Mouse (Mus musculus): ENCODE data around the gene Sprr2e. TPM values are rescaled to one million over a fixed set of nuclear protein-coding genes. Genes with fewer than 3 reads are reported as not detected.

Gene Sprr2e
- polyA plus RNA-seq, 1 experiment from 2014 or later = not detected

DNA sequence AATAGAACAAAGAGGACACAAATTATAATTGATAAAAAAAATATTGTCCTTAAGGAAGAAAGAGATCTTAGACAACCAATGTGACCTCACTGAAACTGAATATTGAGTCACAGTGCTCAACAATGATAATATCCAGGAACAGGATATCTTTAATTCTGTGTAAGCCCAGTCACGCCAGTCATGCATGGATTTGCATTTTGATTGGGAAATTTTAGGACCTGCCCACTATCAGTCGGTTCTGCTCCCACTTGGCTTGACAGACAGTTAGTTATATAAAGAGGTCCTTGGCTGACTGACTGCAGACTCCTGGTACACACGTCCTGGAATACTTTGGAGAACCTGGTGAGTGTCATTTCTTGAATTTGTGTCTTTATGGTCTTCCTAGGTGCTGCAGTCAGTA lies 12.9 kb downstream of the Sprr2e start, which contains the start of gene Sprr2f:
Sprr2f (plus strand) TSS at position 301 of the 400 bp plus-strand sequence.
- 56% methylated on average over 3 of the region's 3 CpGs for WGBS (ENCODE audit: insufficient replicate concordance)
- no peak for DNase-seq
- Histone ChIP-seq H3K27me3 (ENCODE audit: insufficient read depth, low read length) (no peaks in the 10 kb centered on the region), H3K27ac (ENCODE audit: low read depth) (no peak within 1 kb of the TSS), H3K4me2 (ENCODE audit: low read depth, low read length) (no peak within 1 kb of the TSS), H3K4me3 (ENCODE audit: low read depth, low read length) (no peak within 1 kb of the TSS), H3K9me3 (ENCODE audit: low read length) (no peaks in the 10 kb centered on the region), H3K9ac (replicated peaks) (no peak within 1 kb of the TSS), H3K36me3 (replicated peaks; ENCODE audit: insufficient read depth, low read length) (no peaks in the 10 kb centered on the region), H3K4me1 (ENCODE audit: insufficient read depth) (no peaks in the 10 kb centered on the region)
- ATAC-seq = no peak
- TF ChIP-seq EP300 (IDR thresholded peaks at IDR 0.05; ENCODE audit: low read depth) (no peak), CTCF (IDR thresholded peaks at IDR 0.05; ENCODE audit: low read depth) (no peak)

DNA sequence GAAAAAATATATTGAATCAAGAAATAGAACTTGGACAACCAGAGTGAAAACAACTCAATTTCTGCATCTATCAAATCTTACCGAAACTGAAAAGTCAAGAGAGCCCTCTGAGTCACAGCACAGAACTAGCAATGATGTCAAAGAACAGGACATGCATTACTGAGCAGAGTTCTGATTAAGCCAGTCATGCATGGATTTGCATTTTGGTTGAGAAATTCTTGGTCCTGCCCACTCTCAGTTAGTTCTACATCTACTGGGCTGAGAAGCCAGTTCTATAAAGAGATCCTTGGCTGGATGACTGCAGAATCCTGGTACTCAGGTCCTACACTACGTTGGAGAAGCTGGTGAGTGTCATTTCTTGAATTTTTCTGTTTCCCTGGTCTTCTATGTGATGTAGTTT lies 21.7 kb downstream of the Sprr2e start:
- WGBS (ENCODE audit: insufficient replicate concordance) = 54% methylated on average over 2 of the region's 2 CpGs
- TF ChIP-seq EP300 (IDR thresholded peaks at IDR 0.05; ENCODE audit: low read depth) (no peak), CTCF (IDR thresholded peaks at IDR 0.05; ENCODE audit: low read depth) (no peak)

DNA sequence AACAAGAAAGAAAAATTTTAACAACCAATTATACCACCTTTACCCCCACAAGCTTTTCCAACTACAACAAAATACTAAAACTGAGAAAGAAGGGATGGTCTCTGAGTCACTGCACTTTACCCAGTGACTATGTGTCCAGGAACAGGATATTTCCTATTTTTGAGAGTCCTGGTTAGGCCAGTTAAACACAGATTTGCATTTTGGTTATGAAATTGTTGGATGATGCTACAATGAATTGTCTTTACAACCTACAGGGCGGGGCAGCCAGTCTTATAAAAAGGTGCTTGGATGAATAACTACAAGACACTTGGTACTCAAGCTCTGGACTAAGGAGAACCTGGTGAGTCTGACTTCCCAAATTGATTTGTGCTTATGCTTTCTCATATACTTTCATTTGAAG lies 33.4 kb downstream of the Sprr2e start, which contains the start of gene Sprr2h:
Sprr2h (plus strand) TSS at position 301 of the 400 bp plus-strand sequence.
- Histone ChIP-seq H3K9me3 (ENCODE audit: low read length) (no peaks in the 10 kb centered on the region), H3K4me2 (ENCODE audit: low read depth, low read length) (no peak within 1 kb of the TSS), H3K27ac (ENCODE audit: low read depth) (no peak within 1 kb of the TSS), H3K4me1 (ENCODE audit: insufficient read depth) (no peaks in the 10 kb centered on the region), H3K27me3 (ENCODE audit: insufficient read depth, low read length) (no peaks in the 10 kb centered on the region), H3K36me3 (replicated peaks; ENCODE audit: insufficient read depth, low read length) (no peaks in the 10 kb centered on the region), H3K4me3 (ENCODE audit: low read depth, low read length) (no peak within 1 kb of the TSS), H3K9ac (replicated peaks) (no peak within 1 kb of the TSS)
- 69% methylated on average over 1 of the region's 1 CpGs for WGBS (ENCODE audit: insufficient replicate concordance)
- TF ChIP-seq CTCF (IDR thresholded peaks at IDR 0.05; ENCODE audit: low read depth) (no peak), EP300 (IDR thresholded peaks at IDR 0.05; ENCODE audit: low read depth) (no peak)
- DNase-seq (no peak), ATAC-seq (no peak)

More for the DNA sequence above, 21.7 kb downstream of the Sprr2e start:
- Histone ChIP-seq H3K27me3 (ENCODE audit: insufficient read depth, low read length) (no peaks in the 10 kb centered on the region), H3K27ac (ENCODE audit: low read depth) (no peak overlapping the region), H3K4me3 (ENCODE audit: low read depth, low read length) (no peak overlapping the region), H3K9ac (replicated peaks) (no peak overlapping the region), H3K9me3 (ENCODE audit: low read length) (no peaks in the 10 kb centered on the region), H3K36me3 (replicated peaks; ENCODE audit: insufficient read depth, low read length) (no peaks in the 10 kb centered on the region), H3K4me1 (ENCODE audit: insufficient read depth) (no peaks in the 10 kb centered on the region), H3K4me2 (ENCODE audit: low read depth, low read length) (no peak overlapping the region)
- no peak for ATAC-seq
- no peak for DNase-seq

DNA sequence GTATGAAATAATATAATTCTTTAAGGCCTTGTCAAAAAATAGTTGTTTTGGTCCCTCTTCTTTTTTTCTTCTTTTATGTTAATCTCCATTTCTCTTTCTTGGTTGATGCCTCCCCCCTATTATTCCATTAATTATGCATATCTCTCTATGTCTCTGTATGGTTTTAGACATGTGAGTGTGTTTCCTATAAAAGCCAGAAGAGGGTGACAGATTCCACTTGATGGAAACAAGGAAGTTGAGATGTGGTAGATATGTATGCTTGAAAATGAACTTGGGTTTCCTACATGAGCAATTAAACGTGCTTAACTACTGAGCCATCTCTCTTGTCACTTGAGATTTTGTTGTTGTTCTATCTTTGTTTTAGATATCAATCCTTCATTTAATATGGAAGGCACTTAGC lies 42.4 kb downstream of the Sprr2e start:
- WGBS (ENCODE audit: insufficient replicate concordance) = 28% methylated on average over 1 of the region's 1 CpGs
- TF ChIP-seq EP300 (IDR thresholded peaks at IDR 0.05; ENCODE audit: low read depth) (no peak), CTCF (IDR thresholded peaks at IDR 0.05; ENCODE audit: low read depth) (peak; percentile 36; the same call in 1 of the 2 replicates)
- no peaks in the 10 kb centered on the region for H3K9me3 ChIP-seq (ENCODE audit: low read length)

More for the DNA sequence above, 42.4 kb downstream of the Sprr2e start:
- Histone ChIP-seq H3K4me1 (ENCODE audit: insufficient read depth) (no peaks in the 10 kb centered on the region), H3K9ac (replicated peaks) (no peak overlapping the region), H3K36me3 (replicated peaks; ENCODE audit: insufficient read depth, low read length) (no peaks in the 10 kb centered on the region), H3K4me3 (ENCODE audit: low read depth, low read length) (no peak overlapping the region), H3K27me3 (ENCODE audit: insufficient read depth, low read length) (no peaks in the 10 kb centered on the region), H3K4me2 (ENCODE audit: low read depth, low read length) (no peak overlapping the region), H3K27ac (ENCODE audit: low read depth) (no peak overlapping the region)
- DNase-seq = no peak
- ATAC-seq = no peak

Other genes starting within 250 kb of the Sprr2e start
- not detected in 2 replicates for gene Prr9, start 228.2 kb upstream of the Sprr2e start, polyA plus RNA-seq (2015; fragmentation: Nextera tagmentation; extraction: Ambion mirVana)
- not detected in 2 replicates for gene Lelp1, start 209.4 kb upstream of the Sprr2e start, polyA plus RNA-seq (2015; fragmentation: Nextera tagmentation; extraction: Ambion mirVana)
- not detected in 2 replicates for gene Sprr2a1, start 136.3 kb upstream of the Sprr2e start, polyA plus RNA-seq (2015; fragmentation: Nextera tagmentation; extraction: Ambion mirVana)
- gene Sprr2a2, start 136.2 kb upstream of the Sprr2e start, polyA plus RNA-seq (2015; fragmentation: Nextera tagmentation; extraction: Ambion mirVana) = 0.21 TPM in 1 of 2 replicates, not detected in the other
- not detected in 2 replicates for gene Sprr2a3, start 66.7 kb upstream of the Sprr2e start, polyA plus RNA-seq (2015; fragmentation: Nextera tagmentation; extraction: Ambion mirVana)
- gene Sprr2b, start 35.5 kb upstream of the Sprr2e start, polyA plus RNA-seq (2015; fragmentation: Nextera tagmentation; extraction: Ambion mirVana) = not detected in 2 replicates
- gene Sprr2d, start 13.0 kb upstream of the Sprr2e start, polyA plus RNA-seq (2015; fragmentation: Nextera tagmentation; extraction: Ambion mirVana) = not detected in 2 replicates
- not detected in 2 replicates for gene Sprr2f, start 13.0 kb downstream of the Sprr2e start, polyA plus RNA-seq (2015; fragmentation: Nextera tagmentation; extraction: Ambion mirVana)
- gene Sprr2h, start 33.5 kb downstream of the Sprr2e start, polyA plus RNA-seq (2015; fragmentation: Nextera tagmentation; extraction: Ambion mirVana) = not detected in 2 replicates
- not detected in 2 replicates for gene Sprr2i, start 55.8 kb downstream of the Sprr2e start, polyA plus RNA-seq (2015; fragmentation: Nextera tagmentation; extraction: Ambion mirVana)
- gene Sprr2j-ps, start 65.9 kb downstream of the Sprr2e start, polyA plus RNA-seq (2015; fragmentation: Nextera tagmentation; extraction: Ambion mirVana) = not detected in 2 replicates
- 4.1 and 4.5 TPM in 2 replicates for gene Gm9774, start 77.3 kb downstream of the Sprr2e start, polyA plus RNA-seq (2015; fragmentation: Nextera tagmentation; extraction: Ambion mirVana)
- 0.18 TPM in 1 of 2 replicates, not detected in the other for gene Sprr2k, start 80.4 kb downstream of the Sprr2e start, polyA plus RNA-seq (2015; fragmentation: Nextera tagmentation; extraction: Ambion mirVana)
- gene Sprr1b, start 86.6 kb downstream of the Sprr2e start, polyA plus RNA-seq (2015; fragmentation: Nextera tagmentation; extraction: Ambion mirVana) = not detected in 2 replicates
- gene Sprr3, start 106.6 kb downstream of the Sprr2e start, polyA plus RNA-seq (2015; fragmentation: Nextera tagmentation; extraction: Ambion mirVana) = not detected in 2 replicates
- 0.14 TPM in 1 of 2 replicates, not detected in the other for gene Sprr1a, start 133.8 kb downstream of the Sprr2e start, polyA plus RNA-seq (2015; fragmentation: Nextera tagmentation; extraction: Ambion mirVana)
- not detected in 2 replicates for gene Sprr4, start 148.3 kb downstream of the Sprr2e start, polyA plus RNA-seq (2015; fragmentation: Nextera tagmentation; extraction: Ambion mirVana)
- not detected in 2 replicates for gene 2310046K23Rik, start 182.4 kb downstream of the Sprr2e start, polyA plus RNA-seq (2015; fragmentation: Nextera tagmentation; extraction: Ambion mirVana)
- not detected in 2 replicates for gene Ivl, start 221.6 kb downstream of the Sprr2e start, polyA plus RNA-seq (2015; fragmentation: Nextera tagmentation; extraction: Ambion mirVana)
- 5.1 and 6.3 TPM in 2 replicates for gene Smcp, start 236.9 kb downstream of the Sprr2e start, polyA plus RNA-seq (2015; fragmentation: Nextera tagmentation; extraction: Ambion mirVana)